8 mouse cellular contexts compared by ENCODE assay signal in the genomic region with DNA sequence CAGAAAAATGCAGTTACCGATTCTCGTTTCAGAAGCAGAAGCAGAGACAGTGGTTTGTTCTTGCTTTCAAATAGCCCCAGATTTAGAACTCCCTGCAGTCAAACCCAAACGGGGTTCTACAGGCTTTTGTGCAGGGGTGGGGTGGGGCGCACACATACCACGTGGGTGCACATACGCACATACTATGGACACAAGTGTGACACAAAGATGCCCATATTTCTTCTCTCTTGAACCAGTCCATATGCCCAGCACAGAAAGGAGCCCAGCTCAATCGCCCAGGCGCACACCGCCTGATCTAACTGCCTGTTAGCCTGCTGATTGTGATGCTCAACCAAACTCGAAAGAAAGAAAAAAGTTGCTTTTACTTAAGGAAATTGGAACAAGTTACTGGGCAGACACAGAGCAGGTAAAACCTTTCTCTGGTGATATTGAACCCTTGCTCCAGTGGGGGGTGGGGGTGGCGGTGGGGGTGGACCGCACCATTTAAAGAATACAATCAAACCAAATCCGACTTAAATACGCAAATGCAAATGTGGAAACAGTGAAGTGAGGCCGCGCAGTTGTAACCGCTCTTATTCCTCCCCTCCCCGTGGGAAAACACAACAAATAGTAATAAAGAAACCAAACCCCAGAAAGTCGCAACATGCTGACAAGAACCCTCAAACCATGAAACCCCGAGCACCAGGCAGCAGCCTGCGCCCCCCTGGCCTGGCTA. TPM values are rescaled to one million over a fixed set of nuclear protein-coding genes. Genes with fewer than 3 reads are reported as not detected.
DNase-seq lines count a peak whose midpoint lies in the region; ATAC-seq and TF ChIP-seq lines count a peak whose summit lies in the region.

No protein-coding gene starts in this region.

- peak overlapping the region; percentile 62 for H3K4me2 ChIP-seq in heart, embryonic 16.5 days (ENCODE audit: low read depth, low read length)
- peak overlapping the region; percentile 59 for H3K4me2 ChIP-seq in hindbrain, embryonic 14.5 days (replicated peaks)
- H3K4me2 ChIP-seq in midbrain, embryonic 14.5 days (ENCODE audit: low read length): peak overlapping the region; percentile 68

- TF ChIP-seq CTCF in bone marrow macrophage, adult 2 months (IDR thresholded peaks at IDR 0.05; ENCODE audit: low read depth, low read length): no peak

- intact Hi-C loops in heart, postnatal 14 days (cut with DNase I): no loop called here
- intact Hi-C loops in left cerebral cortex, postnatal 14 days (cut with DNase I): no loop called here

- H3K36me3 ChIP-seq in heart, embryonic 16.5 days (ENCODE audit: control insufficient read depth, insufficient read depth): peaks cover 31% of the 10 kb centered on the region
- H3K36me3 ChIP-seq in hindbrain, embryonic 14.5 days (replicated peaks; ENCODE audit: control insufficient read depth, insufficient read depth): peaks cover 36% of the 10 kb centered on the region
- H3K36me3 ChIP-seq in midbrain, embryonic 14.5 days (ENCODE audit: control insufficient read depth, insufficient read depth, low read length): peaks cover 8% of the 10 kb centered on the region; the same call in 1 of the 2 replicates

- no peak for TF ChIP-seq POLR2A in bone marrow macrophage, adult 2 months (IDR thresholded peaks at IDR 0.05; ENCODE audit: borderline replicate concordance, low read depth, low read length)

- WGBS in heart, embryonic 16.5 days: 57% methylated on average over 21 of the region's 21 CpGs
- WGBS in hindbrain, embryonic 14.5 days: 26% methylated on average over 21 of the region's 21 CpGs
- WGBS in midbrain, embryonic 14.5 days: 14% methylated on average over 21 of the region's 21 CpGs

- H3K4me3 ChIP-seq in heart, embryonic 16.5 days (ENCODE audit: low read length): peak overlapping the region; percentile 41
- H3K4me3 ChIP-seq in bone marrow macrophage, adult 2 months (ENCODE audit: insufficient read depth, low read length): peak overlapping the region; percentile 58
- H3K4me3 ChIP-seq in hindbrain, embryonic 14.5 days (replicated peaks; ENCODE audit: low read length): peak overlapping the region; percentile 27
- peak overlapping the region; percentile 34 for H3K4me3 ChIP-seq in midbrain, embryonic 14.5 days (replicated peaks; ENCODE audit: low read depth, low read length)

- peaks cover 2% of the 10 kb centered on the region; the same call in 1 of the 2 replicates for H3K4me1 ChIP-seq in heart, embryonic 16.5 days (ENCODE audit: control insufficient read depth, insufficient read depth, low read length)
- no peaks in the 10 kb centered on the region for H3K4me1 ChIP-seq in bone marrow macrophage, adult 2 months (ENCODE audit: control insufficient read depth, insufficient read depth, low read length)
- peaks cover 17% of the 10 kb centered on the region for H3K4me1 ChIP-seq in hindbrain, embryonic 14.5 days (replicated peaks; ENCODE audit: control insufficient read depth, insufficient read depth, low read length)
- H3K4me1 ChIP-seq in midbrain, embryonic 14.5 days (ENCODE audit: control insufficient read depth, insufficient read depth, low read length): peaks cover 9% of the 10 kb centered on the region

- H3K9me3 ChIP-seq in heart, embryonic 16.5 days (replicated peaks; ENCODE audit: control insufficient read depth, low read length): no peaks in the 10 kb centered on the region
- H3K9me3 ChIP-seq in hindbrain, embryonic 14.5 days (ENCODE audit: control insufficient read depth, low read length): no peaks in the 10 kb centered on the region
- H3K9me3 ChIP-seq in midbrain, embryonic 14.5 days (ENCODE audit: control insufficient read depth, low read length): no peaks in the 10 kb centered on the region

- peaks cover 6% of the 10 kb centered on the region for H3K27me3 ChIP-seq in heart, embryonic 16.5 days (ENCODE audit: control insufficient read depth, insufficient read depth, low read length)
- H3K27me3 ChIP-seq in hindbrain, embryonic 14.5 days (ENCODE audit: control insufficient read depth, insufficient read depth, low read length): peaks cover 11% of the 10 kb centered on the region
- H3K27me3 ChIP-seq in midbrain, embryonic 14.5 days (ENCODE audit: control insufficient read depth, insufficient read depth, low read length): peaks cover 12% of the 10 kb centered on the region; the same call in 1 of the 2 replicates

- no peak overlapping the region for H3K9ac ChIP-seq in heart, embryonic 16.5 days (ENCODE audit: low read length)
- peak overlapping the region; percentile 37; the same call in 1 of the 2 replicates for H3K9ac ChIP-seq in hindbrain, embryonic 14.5 days
- peak overlapping the region; percentile 47; the same call in 1 of the 2 replicates for H3K9ac ChIP-seq in midbrain, embryonic 14.5 days (replicated peaks; ENCODE audit: low read length)

- H3K27ac ChIP-seq in heart, embryonic 16.5 days (ENCODE audit: low read length): no peak overlapping the region
- H3K27ac ChIP-seq in bone marrow macrophage, adult 2 months (ENCODE audit: insufficient read depth, low read depth, low read length): no peak overlapping the region
- no peak overlapping the region for H3K27ac ChIP-seq in hindbrain, embryonic 14.5 days
- H3K27ac ChIP-seq in midbrain, embryonic 14.5 days (replicated peaks; ENCODE audit: low read depth, low read length): no peak overlapping the region

- no peak for ATAC-seq in heart, embryonic 16.5 days (replicated peaks; ENCODE audit: extremely low read depth, insufficient read depth, low FRiP score)
- ATAC-seq in hindbrain, embryonic 14.5 days (ENCODE audit: low FRiP score): no peak
- no peak for ATAC-seq in midbrain, embryonic 14.5 days (ENCODE audit: low FRiP score, low TSS enrichment)

- no peak for DNase-seq in heart, postnatal 14 days
- DNase-seq in hindbrain, embryonic 14.5 days (ENCODE audit: low spot score): no peak
- peak; percentile 25 for DNase-seq in midbrain, embryonic 14.5 days
- no peak for DNase-seq in adrenal gland, postnatal 25 days
- no peak for DNase-seq in left cerebral cortex, adult 18-20 months (ENCODE audit: low spot score in 2 of 2)
- DNase-seq in left cerebral cortex, postnatal 14 days (ENCODE audit: low spot score in 2 of 2): no peak

RNA-seq across cellular contexts. Expression of gene Ankrd26, which starts 30.8 kb away (rescaled TPM):
- 6.6 and 11.4 TPM in 2 replicates for polyA plus RNA-seq in heart, embryonic 16.5 days (2015; fragmentation: Nextera tagmentation; extraction: Ambion mirVana)
- total RNA-seq in heart, postnatal 14 days (2021): 1 to 10 TPM; 2.4 to 4.1 TPM
- polyA plus RNA-seq in bone marrow macrophage, adult 2 months (2012; ENCODE audit: insufficient read depth, insufficient read length, missing spikeins): 5.8 and 7.2 TPM in 2 replicates
- polyA plus RNA-seq in hindbrain, embryonic 14.5 days (2014; fragmentation: Nextera tagmentation; extraction: Ambion mirVana): 15.0 and 17.4 TPM in 2 replicates
- 12.4 and 13.5 TPM in 2 replicates for polyA plus RNA-seq in midbrain, embryonic 14.5 days (2014; fragmentation: Nextera tagmentation; extraction: Ambion mirVana)
- 5.5 and 6.8 TPM in 2 replicates for total RNA-seq in adrenal gland, postnatal 25 days (2021)
- total RNA-seq in left cerebral cortex, adult 18-20 months (2021): 10 to 100 TPM; 11.5 to 13.2 TPM
- total RNA-seq in left cerebral cortex, postnatal 14 days (2021): 1 to 10 TPM; 8.1 to 9.4 TPM
